10 mouse cellular contexts compared by ENCODE assay signal in the genomic region with DNA sequence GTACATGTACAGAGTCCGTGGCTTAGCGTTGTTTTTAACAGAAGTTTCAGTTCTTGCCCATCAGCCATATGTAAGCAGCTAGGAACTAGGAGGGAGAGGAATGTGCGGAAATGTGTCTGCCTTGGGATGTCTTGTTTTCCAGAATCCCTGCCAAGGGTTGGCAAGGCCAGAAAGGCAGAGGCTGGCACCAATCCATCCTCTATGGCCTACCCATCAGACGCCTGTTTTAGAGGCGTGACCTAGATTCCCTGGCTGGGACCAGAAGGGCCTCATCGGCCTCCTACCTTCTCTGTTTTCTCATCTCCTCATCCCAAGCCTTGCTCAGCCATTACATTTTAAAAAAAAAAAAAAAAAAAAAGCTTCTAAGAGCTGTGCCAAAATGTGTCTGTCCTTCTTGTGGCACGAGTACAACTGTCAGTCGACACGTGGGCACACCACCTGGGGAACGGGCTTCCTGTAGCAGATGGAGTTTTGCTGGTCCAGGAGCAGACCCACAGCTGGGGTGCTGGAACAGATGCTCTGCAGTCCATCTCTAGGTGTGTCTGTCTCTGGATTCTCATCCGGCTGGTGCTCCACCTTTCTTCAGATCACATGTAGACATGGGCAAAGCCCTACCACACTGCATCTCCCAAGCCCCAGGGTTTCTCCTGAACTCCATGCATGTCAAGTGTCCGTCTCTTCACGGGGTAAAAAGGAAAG.
A peak's percentile ranks its signal among the peaks of the same experiment; 100 is the strongest.
DNase-seq lines count a peak whose midpoint lies in the region; ATAC-seq and TF ChIP-seq lines count a peak whose summit lies in the region.
"Had no signal": no experiment of that assay in that cellular context is flagged by ENCODE, and none has a peak within 500 bp of the region (broad histone marks: within the 10 kb centered on the region; RNA-seq: fewer than 3 reads in every experiment).

No protein-coding gene starts in this region.

- no peak for DNase-seq in hindbrain, embryonic 11.5 days (ENCODE audit: low spot score)
- peak; percentile 85 for DNase-seq in adrenal gland, adult 2 months
- DNase-seq in cerebellum, postnatal 25 days, result peak; percentile 93 to 95
- DNase-seq in hindbrain, postnatal 0 days (ENCODE audit: low spot score), result peak; percentile 85
- no peak for DNase-seq in urinary bladder, adult 2 months (ENCODE audit: low spot score)
- DNase-seq in left cerebral cortex, adult 9 months (ENCODE audit: low spot score in 2 of 2), result no peak
- DNase-seq in thymus, postnatal 14 days, result no peak

- H3K9me3 ChIP-seq in hindbrain, embryonic 13.5 days, result no peaks in the 10 kb centered on the region
- no peaks in the 10 kb centered on the region for H3K9me3 ChIP-seq in hindbrain, embryonic 11.5 days (ENCODE audit: control insufficient read depth, low read length)
- no peaks in the 10 kb centered on the region for H3K9me3 ChIP-seq in hindbrain, postnatal 0 days (ENCODE audit: low read length)
- H3K9me3 ChIP-seq: lung, embryonic 15.5 days had no signal

- no peak overlapping the region for H3K9ac ChIP-seq in hindbrain, embryonic 13.5 days
- H3K9ac ChIP-seq in hindbrain, embryonic 11.5 days (ENCODE audit: low read depth, low read length), result no peak overlapping the region
- no peak overlapping the region for H3K9ac ChIP-seq in hindbrain, postnatal 0 days (replicated peaks; ENCODE audit: low read length)
- H3K9ac ChIP-seq: lung, embryonic 15.5 days had no signal

- no peak overlapping the region for H3K27ac ChIP-seq in hindbrain, embryonic 13.5 days
- H3K27ac ChIP-seq in hindbrain, embryonic 11.5 days (ENCODE audit: low read depth, low read length), result no peak overlapping the region
- H3K27ac ChIP-seq in hindbrain, postnatal 0 days, result no peak overlapping the region
- H3K27ac ChIP-seq: lung, embryonic 15.5 days had no signal

- no peak for TF ChIP-seq CTCF in hindbrain, postnatal 0 days (IDR thresholded peaks at IDR 0.05; ENCODE audit: low read depth)

- H3K4me1 ChIP-seq in hindbrain, embryonic 13.5 days (replicated peaks), result peaks cover 6% of the 10 kb centered on the region
- peaks cover 2% of the 10 kb centered on the region; the same call in 1 of the 2 replicates for H3K4me1 ChIP-seq in hindbrain, embryonic 11.5 days (replicated peaks; ENCODE audit: control insufficient read depth, insufficient read depth, low read length)
- H3K4me1 ChIP-seq in hindbrain, postnatal 0 days (ENCODE audit: insufficient read depth, low read length), result no peaks in the 10 kb centered on the region

- no peak overlapping the region for H3K4me2 ChIP-seq in hindbrain, embryonic 13.5 days
- H3K4me2 ChIP-seq in hindbrain, embryonic 11.5 days (replicated peaks; ENCODE audit: low read depth, low read length), result no peak overlapping the region
- no peak overlapping the region for H3K4me2 ChIP-seq in hindbrain, postnatal 0 days (ENCODE audit: low read depth, low read length)
- H3K4me2 ChIP-seq: lung, embryonic 15.5 days had no signal

- H3K4me3 ChIP-seq in hindbrain, embryonic 13.5 days, result no peak overlapping the region
- no peak overlapping the region for H3K4me3 ChIP-seq in hindbrain, embryonic 11.5 days (ENCODE audit: low read depth, low read length)
- no peak overlapping the region for H3K4me3 ChIP-seq in hindbrain, postnatal 0 days (ENCODE audit: low read length)
- H3K4me3 ChIP-seq: lung, embryonic 15.5 days had no signal

- WGBS in hindbrain, embryonic 13.5 days, result 76% methylated on average over 13 of the region's 13 CpGs
- 88% methylated on average over 13 of the region's 13 CpGs for WGBS in hindbrain, embryonic 11.5 days
- 48% methylated on average over 13 of the region's 13 CpGs for WGBS in hindbrain, postnatal 0 days

- 0 out of 2 replicates have a peak, but pooled peaks cover 3% of the 10 kb centered on the region for H3K36me3 ChIP-seq in hindbrain, embryonic 13.5 days
- no peaks in the 10 kb centered on the region for H3K36me3 ChIP-seq in hindbrain, embryonic 11.5 days (ENCODE audit: control insufficient read depth, insufficient read depth, low read length)
- no peaks in the 10 kb centered on the region for H3K36me3 ChIP-seq in hindbrain, postnatal 0 days (ENCODE audit: insufficient read depth, low read length)
- H3K36me3 ChIP-seq: lung, embryonic 15.5 days had no signal

- peak; percentile 65 for ATAC-seq in hindbrain, embryonic 13.5 days (ENCODE audit: low FRiP score)
- no peak for ATAC-seq in hindbrain, embryonic 11.5 days (ENCODE audit: low FRiP score)
- peak; percentile 86 for ATAC-seq in hindbrain, postnatal 0 days

- H3K27me3 ChIP-seq in hindbrain, embryonic 13.5 days, result no peaks in the 10 kb centered on the region
- no peaks in the 10 kb centered on the region for H3K27me3 ChIP-seq in hindbrain, embryonic 11.5 days (ENCODE audit: control insufficient read depth, insufficient read depth, low read length)
- no peaks in the 10 kb centered on the region for H3K27me3 ChIP-seq in hindbrain, postnatal 0 days (ENCODE audit: insufficient read depth, low read length)
- H3K27me3 ChIP-seq: CH12.LX; lung, embryonic 15.5 days had no signal

Comparison
In these comparisons a context has a peak if more than half of its experiments do, and no peak if none do; other contexts are left out.
1. DNase-seq: peak in adrenal gland, adult 2 months (single experiment), cerebellum, postnatal 25 days (2 of 2) and hindbrain, postnatal 0 days (single experiment); none in hindbrain, embryonic 11.5 days (single experiment), urinary bladder, adult 2 months (single experiment), left cerebral cortex, adult 9 months (0 of 2) and thymus, postnatal 14 days (single experiment).